Mouse (Mus musculus): ENCODE results near the gene Drd4. TPM values are rescaled to one million over a fixed set of nuclear protein-coding genes. Genes with fewer than 3 reads are reported as not detected.

The Drd4 gene
- total and polyA plus RNA-seq, 3 experiments, result not detected

GRCm38 (mm10) chr7:141281442-141281841 is 10.4 kb upstream of the Drd4 start:
- Histone ChIP-seq H3K27me3 (replicated peaks) (no peaks in the 10 kb centered on the region), H3K4me1 (ENCODE audit: control insufficient read depth in 1 of 2, insufficient read depth in 2 of 2) (peaks cover 37 to 60% of the 10 kb centered on the region in 2 experiments), H3K4me3 (replicated peaks in 1 of 3; ENCODE audit: low read depth in 2 of 3, low read length in 2 of 3, poor library complexity in 1 of 3) (peak overlapping the region in 1 of 3 experiments; percentile 3), H3K79me2 (replicated peaks; ENCODE audit: control insufficient read depth, extremely low read depth, insufficient read depth, poor library complexity, severe bottlenecking) (no peaks in the 10 kb centered on the region), H3K27ac (ENCODE audit: insufficient read depth, low read depth) (peak overlapping the region; percentile 96), H3K9me3 (replicated peaks; ENCODE audit: low read length) (no peaks in the 10 kb centered on the region), H3K36me3 (replicated peaks in 1 of 2; ENCODE audit: control insufficient read depth in 1 of 2, insufficient read depth in 1 of 2, low read length in 1 of 2) (no peaks in the 10 kb centered on the region), H3K9ac (ENCODE audit: insufficient read depth, low read depth) (0 out of 2 replicates have a peak overlapping the region, but pooled peaks have one; percentile 3), H3K4me2 (ENCODE audit: insufficient read depth, low read depth, poor library complexity, severe bottlenecking) (peak overlapping the region; percentile 40)
- peak; percentile 86 for DNase-seq (ENCODE audit: extremely low read depth)
- in situ Hi-C loops (cut with MboI; ENCODE audit: low pct_ligation_motif_present, low pct_unique_long_range_greater_than_20kb, low sequenced_read_pairs) (no loop called here), dilution Hi-C loops (cut with MboI; ENCODE audit: extremely low pct_ligation_motif_present, extremely low pct_unique_long_range_greater_than_20kb, low sequenced_read_pairs) (no loop called here)
- TF ChIP-seq TCF12 (IDR thresholded peaks at IDR 0.05; ENCODE audit: low read depth, low read length), result peak; percentile 69; the same call in 1 of the 2 replicates
- 0 out of 2 replicates have a peak, but pooled peaks have one; percentile 37 for TF ChIP-seq NELFE (IDR thresholded peaks at IDR 0.05; ENCODE audit: low read depth, low read length)
- TF ChIP-seq ZC3H11A (IDR thresholded peaks at IDR 0.05; ENCODE audit: low read depth, low read length), result no peak
- no peak for TF ChIP-seq MAZ (IDR thresholded peaks at IDR 0.05; ENCODE audit: low read depth, low read length)
- no peak; the same call in 1 of the 2 replicates for TF ChIP-seq POLR2A (IDR thresholded peaks at IDR 0.05; ENCODE audit: low read depth, low read length)
- no peak for TF ChIP-seq HCFC1 (IDR thresholded peaks at IDR 0.05; ENCODE audit: low read depth, low read length)
- TF ChIP-seq CTCF (conservative IDR thresholded peaks at IDR 0.05 in 1 of 2, IDR thresholded peaks at IDR 0.05 in 1 of 2; ENCODE audit: low read depth in 2 of 2, low read length in 2 of 2), result no peak
- TF ChIP-seq IRF4 (IDR thresholded peaks at IDR 0.05; ENCODE audit: low read depth, low read length), result no peak; the same call in 1 of the 2 replicates
- peak; percentile 44; the same call in 1 of the 2 replicates for TF ChIP-seq MAFK (IDR thresholded peaks at IDR 0.05; ENCODE audit: insufficient replicate concordance, low read length)
- TF ChIP-seq RCOR1 (conservative IDR thresholded peaks at IDR 0.05; ENCODE audit: low read depth, low read length), result peak; percentile 64; the same call in 1 of the 2 replicates
- TF ChIP-seq PAX5 (IDR thresholded peaks at IDR 0.05; ENCODE audit: low read length), result no peak
- TF ChIP-seq SIN3A (IDR thresholded peaks at IDR 0.05; ENCODE audit: low read length), result peak; percentile 46; the same call in 1 of the 2 replicates
- TF ChIP-seq USF2 (conservative IDR thresholded peaks at IDR 0.05; ENCODE audit: low read depth, low read length), result no peak
- no peak for TF ChIP-seq GABPA (IDR thresholded peaks at IDR 0.05; ENCODE audit: insufficient replicate concordance, low read depth, low read length)
- TF ChIP-seq MAX (IDR thresholded peaks at IDR 0.05; ENCODE audit: low read length), result peak; percentile 12; the same call in 1 of the 2 replicates
- no peak for TF ChIP-seq JUN (IDR thresholded peaks at IDR 0.05; ENCODE audit: insufficient read depth, low read depth, low read length)
- no peak for TF ChIP-seq CHD2 (IDR thresholded peaks at IDR 0.05; ENCODE audit: low read length)
- peak; percentile 70 for TF ChIP-seq BHLHE40 (IDR thresholded peaks at IDR 0.05; ENCODE audit: low read depth, low read length)
- no peak for TF ChIP-seq UBTF (IDR thresholded peaks at IDR 0.05; ENCODE audit: low read depth, low read length)
- TF ChIP-seq CHD1 (IDR thresholded peaks at IDR 0.05; ENCODE audit: low read depth, low read length), result 0 out of 2 replicates have a peak, but pooled peaks have one; percentile 43
- peak; percentile 46; the same call in 1 of the 2 replicates for TF ChIP-seq EP300 (IDR thresholded peaks at IDR 0.05; ENCODE audit: low read length)
- no peak for TF ChIP-seq ELF1 (IDR thresholded peaks at IDR 0.05; ENCODE audit: low read depth, low read length)
- TF ChIP-seq ZMIZ1 (IDR thresholded peaks at IDR 0.05; ENCODE audit: low read depth, low read length), result no peak
- no peak for TF ChIP-seq SMC3 (IDR thresholded peaks at IDR 0.05; ENCODE audit: low read depth, low read length)
- peak; percentile 63; the same call in 1 of the 2 replicates for TF ChIP-seq MEF2A (IDR thresholded peaks at IDR 0.05; ENCODE audit: borderline replicate concordance, low read depth, low read length)
- TF ChIP-seq ZKSCAN1 (IDR thresholded peaks at IDR 0.05; ENCODE audit: borderline replicate concordance, low read depth, low read length), result no peak
- TF ChIP-seq ETS1 (conservative IDR thresholded peaks at IDR 0.05; ENCODE audit: low read depth, low read length), result peak; percentile 46; the same call in 1 of the 2 replicates
- TF ChIP-seq KAT2A (IDR thresholded peaks at IDR 0.05; ENCODE audit: insufficient replicate concordance, low read length), result no peak
